Mouse (Mus musculus) thymus, postnatal 10 days (tissue): ENCODE measurements around the gene Tenm4.

ENCODE experiments used
- DNase-seq, 2 experiments: peaks; one replicate each; pipeline ENCODE4 v3.0.0; 2021; ENCODE audit warnings: low spot score in 2 of 2

Gene Tenm4

DNA sequence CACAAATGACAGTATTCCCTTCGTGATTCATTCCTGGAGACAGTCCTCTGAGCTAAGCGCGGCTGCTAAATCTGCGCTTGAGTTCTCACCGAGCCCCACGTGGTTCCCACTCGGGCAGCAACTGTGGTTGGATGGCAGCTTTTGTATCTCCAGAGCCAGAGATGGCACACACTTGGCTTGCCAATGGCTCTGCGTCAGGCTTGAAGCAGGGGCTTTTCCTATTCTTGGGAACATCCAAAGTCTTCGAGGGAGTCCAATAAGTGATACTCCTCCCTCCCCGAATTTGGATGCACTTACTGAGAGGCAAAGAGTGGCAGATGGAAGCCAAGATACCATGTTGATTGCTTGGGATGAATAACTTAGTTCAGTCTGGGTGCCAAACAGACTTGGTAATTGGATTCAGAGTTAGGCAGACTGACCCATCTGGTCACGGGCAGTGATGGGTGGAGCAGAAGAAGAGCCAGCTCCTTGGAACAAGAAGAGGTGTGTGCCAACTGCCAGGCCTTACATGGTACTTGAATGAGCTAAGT lies 303.6 kb downstream of the Tenm4 start:
- no peak for DNase-seq

DNA sequence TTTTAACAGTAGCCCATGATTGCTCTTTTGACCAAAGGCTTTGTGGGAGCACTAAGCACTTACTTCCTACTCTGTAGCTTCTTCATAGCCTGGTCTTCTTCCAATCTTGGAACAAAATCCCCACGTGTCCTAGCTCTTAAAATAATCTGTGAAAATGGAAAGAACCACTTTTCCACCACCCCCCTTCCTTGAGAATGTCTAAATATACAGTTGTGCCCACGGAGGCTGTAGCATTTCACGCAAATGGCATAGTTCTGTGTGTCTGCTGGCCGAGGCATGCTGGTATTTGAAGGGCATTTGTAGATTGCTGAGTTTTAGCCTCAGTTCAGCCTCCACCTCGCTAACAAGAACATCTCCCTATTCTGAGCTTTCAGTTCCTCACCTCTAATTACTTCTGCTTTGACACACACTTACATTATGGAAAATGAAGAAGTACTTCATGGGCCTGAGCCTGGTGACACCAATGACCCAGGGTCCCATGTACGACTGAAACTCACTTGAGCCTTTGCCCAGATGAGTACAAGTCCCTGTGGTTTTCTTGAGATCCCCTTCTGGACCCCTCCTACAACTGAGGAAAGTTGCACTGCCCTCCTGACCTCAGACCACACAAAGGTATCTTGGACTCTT lies 306.1 kb downstream of the Tenm4 start:
- no peak for DNase-seq

DNA sequence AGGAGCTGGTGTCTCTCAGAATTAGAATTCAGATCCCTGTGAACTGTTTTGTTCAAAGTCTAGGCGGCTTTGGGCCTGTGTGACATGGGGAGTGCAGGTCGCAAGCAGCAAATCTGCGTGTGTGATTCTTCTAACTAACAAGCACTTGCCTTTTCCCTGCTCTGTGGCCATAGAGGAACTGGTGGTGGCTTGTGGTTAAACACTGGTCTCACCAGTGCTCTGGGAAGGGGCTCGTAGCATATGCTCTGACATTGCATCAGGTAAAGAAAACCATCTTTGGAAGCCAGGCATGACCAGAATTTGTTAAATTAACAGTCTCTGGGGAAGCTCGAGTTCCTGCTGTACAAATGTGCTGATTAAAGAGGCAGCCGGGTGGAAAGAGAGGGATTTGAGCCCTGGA lies 308.1 kb downstream of the Tenm4 start:
- DNase-seq, result no peak

DNA sequence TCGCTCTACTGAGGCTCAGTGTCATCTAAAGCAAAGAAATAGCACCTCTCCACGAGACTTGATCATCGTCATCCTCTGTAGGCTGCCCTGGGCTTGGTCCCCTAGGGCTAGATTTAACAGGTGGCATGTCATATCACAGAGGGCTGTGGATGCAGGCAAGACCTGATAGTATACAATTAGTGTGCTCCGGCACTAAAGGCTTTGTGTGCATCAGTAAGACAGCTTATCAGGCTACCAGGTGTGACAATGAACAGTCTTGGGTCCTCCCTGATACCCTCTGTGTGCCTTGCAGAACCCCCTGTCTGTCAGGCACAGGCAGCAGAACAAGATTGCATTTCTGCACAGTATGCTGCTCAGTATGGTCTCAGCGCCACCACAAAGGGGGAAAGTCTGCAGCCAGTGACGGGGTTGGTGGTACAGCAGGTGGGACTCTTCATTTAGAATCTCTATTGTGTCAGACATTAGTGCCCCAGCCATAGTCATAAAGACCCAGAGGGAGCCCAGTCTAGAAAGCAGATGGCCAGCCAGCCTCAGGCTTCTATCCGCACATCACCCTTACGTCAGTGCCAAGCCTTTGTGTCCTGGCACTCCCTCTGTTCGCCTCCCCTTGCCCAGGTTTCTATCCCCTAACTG lies 309.4 kb downstream of the Tenm4 start:
- no peak for DNase-seq

DNA sequence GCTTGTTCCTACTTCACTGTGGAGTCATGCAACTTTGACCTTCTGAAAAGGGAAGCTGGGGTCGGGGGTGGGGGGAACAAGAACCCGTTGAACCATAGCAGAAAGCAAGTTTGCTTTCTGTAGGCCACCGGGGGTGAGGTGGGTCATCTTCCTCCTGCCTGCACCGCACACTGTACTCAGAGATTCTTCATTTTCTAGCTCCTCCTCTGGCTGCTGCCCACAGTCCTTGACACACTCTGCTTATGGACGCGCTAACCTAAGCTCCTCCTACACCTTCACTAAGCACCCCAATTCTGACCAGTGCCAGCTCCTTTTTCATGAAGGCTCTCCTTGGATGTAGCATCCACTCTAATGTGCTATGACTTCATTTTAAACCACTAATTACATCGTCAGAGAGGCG lies 311.9 kb downstream of the Tenm4 start:
- DNase-seq, result no peak

DNA sequence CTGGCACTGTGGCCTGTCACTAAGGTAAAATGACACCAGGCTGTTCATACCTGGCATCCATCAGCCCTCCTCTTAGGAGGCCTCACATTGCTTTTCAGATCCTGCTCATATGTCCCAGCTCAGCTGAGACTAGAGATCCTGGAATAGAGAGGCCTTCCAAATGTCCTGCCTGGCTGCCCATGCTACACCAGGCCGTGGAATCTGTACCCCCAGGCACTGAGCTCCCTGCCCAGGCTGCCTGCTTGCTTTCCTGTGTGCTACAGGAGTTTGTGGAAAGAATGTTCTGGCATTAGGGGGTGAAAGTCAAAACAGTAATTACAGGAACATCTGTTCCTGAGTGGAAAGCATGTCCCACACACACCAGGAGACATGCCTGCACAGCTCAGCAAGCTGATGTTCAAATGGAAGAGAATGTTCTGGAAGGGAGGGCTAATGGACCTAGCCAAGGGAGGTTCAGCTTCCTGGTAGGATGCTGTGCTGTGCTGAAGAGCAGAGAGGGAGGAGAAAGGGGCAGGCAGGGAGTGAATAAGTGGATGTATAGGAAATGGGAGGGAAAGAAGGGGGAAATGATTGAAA lies 313.0 kb downstream of the Tenm4 start:
- DNase-seq, result no peak

DNA sequence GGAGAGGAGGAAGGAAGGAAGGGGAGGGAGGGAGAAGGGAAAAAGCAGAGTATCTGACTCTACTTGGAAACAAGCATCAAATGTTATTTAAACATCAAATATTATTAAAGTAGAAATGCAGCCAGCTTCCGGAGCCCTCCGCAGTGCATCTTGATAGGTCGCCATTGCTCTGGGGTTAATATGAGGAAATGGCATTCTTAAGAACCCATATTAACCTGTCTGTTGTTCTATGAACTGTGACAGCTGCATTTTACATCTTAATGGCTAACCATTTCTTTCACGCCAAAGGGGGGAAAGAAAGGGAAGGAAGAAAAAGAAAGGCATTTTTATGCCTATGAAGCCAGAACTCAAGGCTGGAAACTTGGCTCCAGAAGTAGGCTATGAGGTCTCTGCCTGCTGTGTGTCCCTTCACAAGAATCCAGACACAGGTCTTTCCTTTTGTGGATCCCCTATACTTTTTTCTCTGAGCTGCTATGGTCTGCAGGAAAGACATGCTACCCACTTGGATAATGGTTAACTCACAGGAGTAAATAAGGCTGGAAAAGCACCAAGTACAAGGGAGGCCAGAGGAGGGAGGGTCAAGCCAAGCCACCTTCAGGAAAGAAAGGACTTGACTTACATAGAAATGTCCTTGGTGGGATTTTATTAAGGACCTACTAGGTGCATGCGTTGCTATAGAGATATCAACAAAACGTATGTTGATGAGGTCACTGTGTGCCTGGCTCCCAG lies 318.5 kb downstream of the Tenm4 start:
- no peak for DNase-seq

DNA sequence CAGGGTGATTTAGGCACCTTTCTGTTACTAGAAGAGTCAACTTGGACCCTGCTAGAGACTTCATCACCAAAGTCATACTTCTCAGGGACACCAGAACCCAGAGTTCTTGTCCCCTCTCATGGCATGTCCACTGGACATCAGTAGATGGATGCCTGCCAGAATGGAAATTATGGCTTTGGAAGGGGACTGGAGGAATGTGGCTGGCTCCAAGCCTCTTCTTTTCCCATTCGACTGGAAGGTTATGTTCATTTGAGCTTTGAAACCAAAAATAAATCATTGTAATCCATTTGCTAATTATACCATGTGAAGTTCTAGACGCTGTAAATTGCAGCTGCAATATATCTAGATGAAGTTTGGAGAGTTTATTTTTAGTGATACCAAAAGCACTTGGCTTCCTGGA lies 320.9 kb downstream of the Tenm4 start:
- no peak for DNase-seq

DNA sequence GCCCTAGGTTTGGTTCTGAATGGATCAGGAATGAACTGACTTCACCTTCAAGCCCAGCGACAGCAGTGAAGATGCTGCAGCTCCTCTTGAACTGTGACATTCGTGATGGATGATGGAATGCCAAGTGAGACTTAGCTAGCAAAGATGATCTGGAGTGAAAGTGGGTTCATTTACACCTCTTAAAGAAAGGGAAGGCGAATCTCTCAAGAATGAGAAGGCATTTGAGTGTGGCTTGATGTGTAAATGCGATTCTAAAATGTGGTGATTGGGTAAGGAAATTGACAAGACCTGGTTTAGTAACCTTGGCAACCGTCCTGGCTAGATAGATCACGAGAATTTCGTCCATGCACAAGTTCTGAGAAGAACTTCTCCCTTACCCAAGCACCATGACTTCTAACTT lies 321.6 kb downstream of the Tenm4 start:
- no peak for DNase-seq

DNA sequence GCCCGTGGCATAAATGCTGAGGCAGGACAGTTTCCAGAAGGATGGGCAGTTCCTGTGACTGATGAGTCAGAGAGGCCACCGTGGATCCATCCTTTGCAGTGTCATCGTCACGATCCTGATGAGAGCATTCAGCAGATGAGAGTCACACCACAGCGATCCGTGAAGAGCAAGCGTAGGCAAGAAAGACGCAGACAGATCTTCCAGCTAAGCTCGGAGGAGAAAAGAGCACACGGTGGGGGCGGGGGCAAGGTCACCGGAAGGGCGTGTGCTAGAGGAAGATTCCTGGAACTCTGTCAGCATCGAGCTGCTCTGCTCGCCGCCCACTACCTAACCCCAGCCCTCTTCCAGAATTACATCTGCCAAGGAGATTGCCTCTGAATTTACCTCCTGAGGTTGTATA lies 323.0 kb downstream of the Tenm4 start:
- no peak for DNase-seq

DNA sequence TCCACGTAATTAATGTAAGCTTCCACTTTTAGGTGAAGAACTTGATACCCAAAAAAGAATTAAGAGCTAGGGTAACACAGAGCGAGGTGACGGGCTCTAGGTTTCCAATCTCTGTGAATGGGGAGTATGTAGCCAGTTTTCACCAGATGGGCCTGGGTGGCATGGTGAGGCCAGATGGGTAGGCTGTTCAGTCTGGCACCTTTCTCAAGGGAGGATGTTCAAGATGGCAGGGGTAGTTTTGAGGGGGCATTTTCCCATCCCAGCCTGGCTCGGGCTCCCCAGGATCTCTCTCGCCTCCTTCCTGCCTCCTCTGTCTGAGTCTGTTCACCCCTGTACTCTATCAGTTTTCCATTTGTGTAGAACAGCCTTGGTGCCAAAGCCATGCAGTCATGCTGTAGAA lies 329.1 kb downstream of the Tenm4 start:
- no peak for DNase-seq

DNA sequence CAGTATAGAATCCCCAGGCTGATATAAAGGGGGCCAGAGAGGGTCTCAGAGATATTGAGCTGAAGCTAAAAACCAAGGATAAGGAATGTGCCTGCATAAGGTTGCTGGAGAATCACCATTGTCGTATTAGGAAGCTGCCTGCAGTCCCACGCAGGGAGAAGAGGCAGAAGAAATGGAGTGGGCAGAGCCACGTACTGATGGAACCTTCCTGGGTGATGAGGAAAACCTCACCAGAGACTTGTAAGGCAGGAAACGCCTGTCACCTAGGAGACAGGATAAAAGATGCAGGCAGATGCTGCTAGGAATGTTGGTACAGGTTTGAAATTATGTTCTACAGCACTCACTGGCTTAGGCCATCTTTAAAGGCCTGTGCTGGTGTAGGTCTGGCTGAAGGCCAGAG lies 329.8 kb downstream of the Tenm4 start:
- DNase-seq, result no peak

DNA sequence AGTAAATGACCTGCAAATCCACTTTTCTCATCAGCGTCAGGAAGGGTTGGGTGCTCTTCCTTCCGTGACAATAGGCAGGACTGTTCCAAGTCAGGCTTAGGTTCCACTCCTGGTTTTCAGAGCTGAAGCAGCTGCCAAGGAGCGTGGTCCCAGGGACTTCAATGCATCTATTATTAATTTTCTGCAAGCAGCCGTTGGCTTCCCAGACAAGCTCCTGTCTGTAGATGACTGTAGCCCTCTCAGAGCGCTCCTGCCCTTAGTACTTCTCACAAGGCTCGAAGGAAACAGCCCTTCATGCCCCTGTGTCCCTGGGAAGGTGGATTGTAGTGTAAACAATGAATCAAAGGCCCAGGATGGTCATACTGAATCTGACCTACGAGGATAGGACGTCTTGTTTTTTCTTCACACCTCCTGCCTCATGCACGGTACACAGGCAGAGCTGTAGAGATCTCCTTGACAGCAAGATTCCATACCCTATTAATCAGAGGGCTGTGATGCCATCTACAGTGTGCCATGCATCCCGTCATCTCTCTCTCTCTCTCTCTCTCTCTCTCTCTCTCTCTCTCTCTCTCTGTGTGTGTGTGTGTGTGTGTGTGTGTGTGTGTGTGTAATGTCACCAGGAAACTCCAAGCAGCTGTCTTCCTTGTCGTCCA lies 331.4 kb downstream of the Tenm4 start:
- DNase-seq, result no peak

DNA sequence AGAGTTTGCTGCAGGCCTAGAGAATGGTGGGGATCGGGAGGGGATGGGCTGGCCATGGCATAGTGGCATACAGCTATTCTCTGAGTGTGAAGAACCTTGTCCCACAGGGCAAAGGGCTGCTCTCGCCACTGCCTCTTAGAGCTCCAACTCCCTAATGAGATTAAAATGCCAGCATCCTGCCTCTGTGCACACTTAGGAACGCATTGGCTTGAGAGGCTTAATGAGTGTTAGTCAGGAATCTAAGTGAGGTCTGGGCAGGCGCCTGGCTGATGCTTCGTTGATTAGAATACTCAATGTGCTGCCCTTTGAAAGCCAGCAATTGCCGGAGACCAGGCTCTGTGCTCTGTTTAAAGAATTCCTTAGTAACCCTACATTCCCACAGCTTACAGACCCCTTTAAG lies 334.5 kb downstream of the Tenm4 start:
- DNase-seq, result no peak

DNA sequence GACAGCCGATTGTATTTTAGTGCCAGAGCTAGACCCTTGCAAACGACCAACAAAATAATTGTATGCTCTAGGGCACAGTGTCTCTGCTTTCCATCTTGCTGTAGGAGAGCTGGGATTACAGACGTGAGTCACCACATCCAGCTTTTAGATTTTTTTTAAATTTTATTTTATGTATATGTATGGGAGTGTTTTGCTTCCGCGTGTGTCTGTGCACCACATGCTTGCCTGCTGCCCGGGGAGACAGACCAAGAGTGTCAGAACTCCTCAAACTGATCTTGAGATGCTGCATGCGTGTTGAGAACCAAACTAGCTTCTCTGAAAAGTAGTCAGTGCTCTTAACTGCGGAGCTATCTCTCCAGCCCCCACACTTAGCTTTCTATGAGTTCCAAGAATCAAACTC lies 336.0 kb downstream of the Tenm4 start:
- DNase-seq, result no peak

DNA sequence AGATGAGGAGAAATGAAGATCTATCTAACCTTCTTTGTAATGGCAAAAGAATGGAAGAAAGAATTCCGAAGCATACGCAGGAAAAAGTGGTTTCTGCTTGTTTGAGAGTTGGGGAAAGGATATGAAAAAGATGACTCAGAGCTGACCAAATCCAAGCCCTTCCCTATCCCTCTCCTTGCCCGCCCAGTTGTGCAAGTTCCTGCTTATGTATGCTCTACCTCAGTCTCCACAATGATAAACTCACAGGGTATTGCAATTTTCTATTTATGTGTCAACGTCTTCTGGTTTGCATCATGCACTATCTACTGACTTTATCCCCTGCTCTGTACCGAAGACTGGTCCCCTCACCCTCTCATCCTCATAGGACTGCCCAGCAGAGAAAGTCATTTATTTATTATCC lies 339.4 kb downstream of the Tenm4 start:
- no peak for DNase-seq

DNA sequence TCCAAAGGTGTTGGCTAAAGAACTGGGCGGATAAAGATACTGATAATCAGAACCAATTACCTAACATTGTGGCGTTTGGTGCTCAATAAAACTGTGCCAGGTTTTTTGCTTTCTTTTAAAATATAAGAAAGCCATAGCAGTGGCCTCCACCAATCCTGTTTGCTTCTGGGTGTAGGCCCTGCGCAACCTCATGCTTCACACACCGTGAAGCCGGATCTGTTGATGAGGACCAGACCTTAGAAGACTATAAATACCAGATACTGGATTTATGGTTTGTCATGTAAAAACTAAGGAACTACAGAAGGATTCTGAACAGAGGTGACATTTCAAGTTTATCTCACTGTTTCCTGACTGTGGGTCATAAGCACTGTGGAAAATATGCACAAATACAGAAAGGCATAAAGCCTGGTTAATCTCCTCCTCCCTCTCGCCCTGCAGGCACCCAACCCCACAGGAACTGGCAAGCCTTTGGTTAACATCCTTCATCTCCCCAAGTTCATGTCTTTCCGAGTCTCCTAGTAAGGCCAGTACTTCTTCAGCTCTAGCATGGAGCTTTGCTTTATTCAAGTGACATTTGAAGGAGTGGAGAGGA lies 340.1 kb downstream of the Tenm4 start:
- DNase-seq, result no peak

DNA sequence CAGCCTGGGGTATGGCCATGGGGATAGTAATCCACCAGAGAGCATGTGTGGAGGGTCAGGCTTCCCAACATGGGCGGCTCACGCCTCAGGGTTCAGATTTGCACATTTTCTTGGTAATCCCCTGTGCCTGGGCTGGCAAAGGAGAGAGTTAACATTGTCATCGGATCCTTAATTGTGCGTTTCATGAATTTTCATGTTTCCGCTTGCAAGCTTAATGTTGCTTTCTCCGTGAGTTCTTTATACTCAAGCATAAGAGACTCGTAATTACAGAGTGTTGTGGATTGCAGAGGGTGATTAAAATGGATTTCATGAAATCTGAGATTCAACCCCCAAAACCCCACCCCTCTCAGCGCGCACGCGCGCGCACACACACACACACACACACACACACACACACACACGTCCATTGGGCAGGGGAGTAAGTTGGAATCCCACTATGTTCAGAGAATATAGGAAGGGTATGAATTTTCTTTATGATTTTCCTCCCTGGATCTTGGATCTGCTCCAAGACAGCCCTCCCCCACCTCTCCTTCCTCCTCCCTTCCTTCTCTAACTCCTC lies 341.0 kb downstream of the Tenm4 start:
- no peak for DNase-seq

DNA sequence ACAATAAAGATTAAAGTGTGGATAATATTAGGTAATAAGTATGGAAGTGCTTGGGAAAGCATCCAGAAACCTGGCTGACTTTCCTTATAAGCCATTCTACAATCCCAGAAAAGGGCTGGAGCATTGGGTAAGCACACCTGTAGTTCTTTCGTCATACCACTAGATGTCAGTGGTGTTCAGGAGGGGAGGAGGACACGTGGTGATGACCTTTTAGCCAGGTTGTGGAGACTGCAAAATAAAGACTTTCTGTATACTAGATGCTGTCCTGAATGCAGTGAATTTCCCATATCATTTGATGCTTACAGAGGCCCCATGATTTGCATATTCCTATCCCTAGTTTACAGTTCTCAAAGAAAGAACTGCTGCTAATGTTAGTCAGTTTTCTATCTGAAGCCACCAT lies 348.2 kb downstream of the Tenm4 start:
- peak in 1 of 2 experiments; percentile 23 for DNase-seq

DNA sequence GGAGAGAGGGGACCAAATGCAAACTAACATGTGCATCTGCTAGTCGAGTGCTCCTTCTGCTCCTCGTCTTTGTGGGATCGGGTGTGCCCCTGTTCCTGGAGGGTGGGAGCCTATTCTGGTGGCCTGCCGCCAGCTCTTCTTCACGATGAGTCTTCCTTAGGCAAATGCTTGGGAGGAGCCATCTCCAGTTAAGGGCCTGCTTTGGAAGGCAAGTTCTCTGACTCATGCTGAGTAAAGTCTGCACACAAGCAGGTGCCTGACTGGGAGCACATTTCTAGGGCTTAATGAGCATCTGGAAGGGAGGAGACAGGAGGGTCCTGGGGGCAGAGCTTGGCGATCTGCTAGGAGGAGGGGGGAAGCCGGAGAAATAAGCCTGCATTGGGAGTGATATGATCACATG lies 350.9 kb downstream of the Tenm4 start:
- DNase-seq, result no peak

DNA sequence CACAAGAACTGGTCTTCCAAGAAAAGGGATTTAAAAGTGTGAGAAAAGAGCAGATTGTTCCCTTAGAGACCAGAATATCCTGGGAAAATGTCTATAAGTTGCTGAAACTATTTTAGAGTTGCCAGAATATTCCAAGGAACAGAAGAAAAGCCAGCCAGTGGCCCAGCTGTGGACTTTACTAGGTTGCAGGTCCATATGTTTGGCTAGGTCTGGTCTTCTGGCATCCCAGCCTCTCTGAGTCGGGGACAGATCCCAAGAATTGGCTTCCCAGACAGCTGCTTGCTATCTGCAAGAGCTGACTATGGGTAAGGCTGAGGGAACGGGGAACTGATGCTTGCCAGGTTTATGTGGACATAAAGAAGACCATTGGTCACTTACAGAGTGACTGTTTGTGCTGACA lies 352.6 kb downstream of the Tenm4 start:
- no peak for DNase-seq
